Mouse (Mus musculus): ENCODE results near the gene Rpl27a.

DNA sequence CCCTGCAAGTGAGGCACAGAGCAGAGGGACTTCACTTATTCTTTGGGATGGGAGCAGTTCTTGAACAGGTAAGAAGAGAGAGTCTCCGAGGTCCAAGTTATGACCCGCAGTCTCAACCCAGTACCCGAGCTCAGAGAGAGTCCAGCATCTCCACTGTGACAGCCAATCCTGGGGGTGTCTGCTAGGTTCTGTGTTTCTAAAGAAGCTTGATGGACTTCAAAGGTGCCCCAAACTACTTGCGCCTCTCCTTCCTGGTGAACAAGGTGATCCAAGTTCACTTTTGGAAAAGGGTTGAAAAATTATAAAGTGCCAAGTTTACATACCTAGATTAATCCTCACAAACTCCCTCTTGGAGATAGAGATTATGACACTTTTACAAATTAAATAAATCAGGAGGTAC, 10.9 kb upstream of the Rpl27a start, which contains the start of gene Trim66:
- TF ChIP-seq CTCF (IDR thresholded peaks at IDR 0.05; ENCODE audit: borderline replicate concordance, control insufficient read depth, extremely low read depth, insufficient read depth, low read length, poor library complexity) = no peak
- no peak for TF ChIP-seq POLR2A (IDR thresholded peaks at IDR 0.05; ENCODE audit: control insufficient read depth, extremely low read depth, insufficient read depth, low read length, poor library complexity)
